Mouse (Mus musculus): Measurements from ENCODE around the gene Rab2b.

DNA sequence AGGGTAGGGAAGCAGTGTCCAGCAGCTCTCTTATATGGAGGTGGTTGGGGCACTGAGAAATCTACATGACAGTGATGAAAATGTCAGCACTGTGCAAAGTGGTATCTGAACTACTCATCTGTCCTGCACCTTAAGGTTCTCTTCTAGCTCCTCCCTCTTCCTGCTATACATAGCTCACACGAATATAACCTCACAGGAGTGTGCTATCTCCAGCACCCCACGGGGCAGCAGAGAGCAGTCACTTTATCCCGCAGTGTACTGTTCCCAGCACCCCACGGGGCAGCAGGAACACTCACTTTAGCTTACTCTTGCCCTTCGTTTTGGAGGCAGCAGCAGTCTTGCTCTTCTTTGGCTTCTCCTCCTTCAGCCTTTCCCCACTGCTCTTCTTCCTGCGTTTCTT, 47.1 kb downstream of the Rab2b start:
- TF ChIP-seq CTCF (IDR thresholded peaks at IDR 0.05; ENCODE audit: low read depth) = no peak
- no peak for TF ChIP-seq EP300 (IDR thresholded peaks at IDR 0.05; ENCODE audit: low read depth)
